Mouse (Mus musculus): ENCODE measurements around the gene Tox4.

- TF ChIP-seq CTCF (IDR thresholded peaks at IDR 0.05; ENCODE audit: low read depth) (no peak), EP300 (IDR thresholded peaks at IDR 0.05; ENCODE audit: low read depth) (no peak)
Measured at GRCm38 (mm10) chr14:52310906-52311305, 32.0 kb downstream of the Tox4 start.
